Mouse (Mus musculus): ENCODE data around the gene Casp7.

- TF ChIP-seq CTCF (IDR thresholded peaks at IDR 0.05; ENCODE audit: control insufficient read depth, insufficient read depth, low read length) (no peak), POLR2A (IDR thresholded peaks at IDR 0.05; ENCODE audit: borderline replicate concordance, control insufficient read depth, low read depth, low read length) (no peak)
Observed at GRCm38 (mm10) chr19:56438357-56439071, 41.6 kb downstream of the Casp7 start.
